ENCODE assay signal across 17 mouse cellular contexts in the genomic region with DNA sequence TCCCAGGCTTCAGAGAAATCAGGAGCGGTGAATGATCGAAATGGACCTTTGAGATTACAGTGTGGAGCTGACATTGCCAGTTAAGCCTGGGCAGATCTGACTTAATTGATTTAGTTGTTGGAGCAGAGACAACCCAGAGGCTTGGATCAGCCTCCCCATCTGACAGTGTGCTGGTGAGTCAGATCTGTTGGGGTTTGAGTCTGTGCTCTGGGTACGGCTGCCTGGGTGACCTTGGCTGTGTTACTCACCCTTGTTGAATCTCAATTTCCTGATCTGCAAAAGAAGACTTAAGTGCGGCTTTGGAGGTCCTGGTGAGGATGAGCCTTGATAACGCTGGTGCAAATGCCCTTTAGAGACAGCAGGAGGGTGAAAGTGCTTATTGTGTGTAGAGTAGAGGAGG.
DNase-seq lines count a peak whose midpoint lies in the region; ATAC-seq and TF ChIP-seq lines count a peak whose summit lies in the region.
"Had no signal": no experiment of that assay in that cellular context is flagged by ENCODE, and none has a peak within 500 bp of the region (broad histone marks: within the 10 kb centered on the region; RNA-seq: fewer than 3 reads in every experiment).

No protein-coding gene starts in this region.

- TF ChIP-seq CTCF in Patski (IDR thresholded peaks at IDR 0.05): no peak
- TF ChIP-seq CTCF in liver, postnatal 0 days (IDR thresholded peaks at IDR 0.05; ENCODE audit: low read depth): no peak

- POLR2A ChIA-PET in Patski (lab: Charles Lee): interaction anchor here (0.6 kb wide), 1 partner anchor 1476 kb away, joined by 4 read pairs; no protein-coding TSS in a partner anchor

- H3K4me1 ChIP-seq in kidney, embryonic 14.5 days (ENCODE audit: control insufficient read depth, insufficient read depth, low read length): no peaks in the 10 kb centered on the region
- peaks cover 43% of the 10 kb centered on the region for H3K4me1 ChIP-seq in liver, postnatal 0 days (ENCODE audit: insufficient read depth)
- H3K4me1 ChIP-seq: hindbrain, embryonic 15.5 days; neural tube, embryonic 15.5 days had no signal

- H3K27me3 ChIP-seq in kidney, embryonic 14.5 days (ENCODE audit: control insufficient read depth, insufficient read depth, low read length): no peaks in the 10 kb centered on the region
- H3K27me3 ChIP-seq in Patski: no peaks in the 10 kb centered on the region
- no peaks in the 10 kb centered on the region for H3K27me3 ChIP-seq in liver, postnatal 0 days (ENCODE audit: insufficient read depth, low read length)
- H3K27me3 ChIP-seq: hindbrain, embryonic 15.5 days; neural tube, embryonic 15.5 days had no signal

- in situ Hi-C loops in Patski (cut with MboI; ENCODE audit: low pct_unique_long_range_greater_than_20kb): no loop called here

- H3K4me3 ChIP-seq in kidney, embryonic 14.5 days (ENCODE audit: low read length): no peak overlapping the region
- H3K4me3 ChIP-seq in liver, postnatal 0 days (ENCODE audit: low read depth, low read length): no peak overlapping the region
- H3K4me3 ChIP-seq: heart, embryonic 13.5 days; hindbrain, embryonic 15.5 days; neural tube, embryonic 15.5 days had no signal

- ATAC-seq in kidney, embryonic 14.5 days (ENCODE audit: low FRiP score, low TSS enrichment): no peak
- ATAC-seq in Patski: peak; percentile 78
- ATAC-seq in erythroblast, adult 5-6 weeks (replicated peaks; ENCODE audit: low FRiP score, poor library complexity, severe bottlenecking): peak; percentile 14; the same call in 1 of the 2 replicates
- no peak for ATAC-seq in liver, postnatal 0 days
- ATAC-seq: forebrain, embryonic 16.5 days had no signal

- no peaks in the 10 kb centered on the region for H3K36me3 ChIP-seq in kidney, embryonic 14.5 days (ENCODE audit: control insufficient read depth, insufficient read depth, low read length)
- no peaks in the 10 kb centered on the region for H3K36me3 ChIP-seq in liver, postnatal 0 days (replicated peaks; ENCODE audit: insufficient read depth, low read length)
- H3K36me3 ChIP-seq: heart, embryonic 13.5 days; hindbrain, embryonic 15.5 days; neural tube, embryonic 15.5 days had no signal

- no peak overlapping the region for H3K9ac ChIP-seq in kidney, embryonic 14.5 days (ENCODE audit: low read depth, low read length)
- H3K9ac ChIP-seq in liver, postnatal 0 days (replicated peaks): no peak overlapping the region
- H3K9ac ChIP-seq: heart, embryonic 13.5 days; hindbrain, embryonic 15.5 days; neural tube, embryonic 15.5 days had no signal

- H3K9me3 ChIP-seq in kidney, embryonic 14.5 days (ENCODE audit: control insufficient read depth, low read length): no peaks in the 10 kb centered on the region
- H3K9me3 ChIP-seq in liver, postnatal 0 days (ENCODE audit: low read length): no peaks in the 10 kb centered on the region
- H3K9me3 ChIP-seq: heart, embryonic 13.5 days; hindbrain, embryonic 15.5 days; neural tube, embryonic 15.5 days had no signal

- intact Hi-C loops in gastrocnemius, postnatal 36 days (cut with DNase I): no loop called here
- intact Hi-C loops in left cerebral cortex, postnatal 10 days (cut with DNase I): no loop called here

- no peak overlapping the region for H3K4me2 ChIP-seq in kidney, embryonic 14.5 days (replicated peaks; ENCODE audit: low read depth, low read length)
- H3K4me2 ChIP-seq in liver, postnatal 0 days (ENCODE audit: low read depth, low read length): peak overlapping the region; percentile 47
- H3K4me2 ChIP-seq: heart, embryonic 13.5 days; hindbrain, embryonic 15.5 days; neural tube, embryonic 15.5 days had no signal

- DNase-seq in kidney, postnatal 10 days: no peak
- no peak for DNase-seq in Patski (ENCODE audit: low read depth, low spot score)
- DNase-seq in liver, postnatal 0 days: no peak
- DNase-seq in gastrocnemius, postnatal 36 days: no peak
- DNase-seq in gastrocnemius, adult 8-10 months (ENCODE audit: low spot score in 2 of 2): no peak
- DNase-seq in left cerebral cortex, postnatal 10 days (ENCODE audit: extremely low spot score in 1 of 2, low spot score in 2 of 2): no peak
- DNase-seq: gastrocnemius, postnatal 10 days; kidney, adult 8-10 months; left cerebral cortex, postnatal 4 days; lung, postnatal 14 days; thymus, postnatal 4 days had no signal

- TF ChIP-seq EP300 in liver, postnatal 0 days (IDR thresholded peaks at IDR 0.05; ENCODE audit: low read depth): no peak

- 0 out of 2 replicates have a peak overlapping the region, but pooled peaks have one; percentile 10 for H3K27ac ChIP-seq in kidney, embryonic 14.5 days (ENCODE audit: low read depth, low read length)
- H3K27ac ChIP-seq in liver, postnatal 0 days (ENCODE audit: low read depth): peak overlapping the region; percentile 35; the same call in 1 of the 2 replicates
- H3K27ac ChIP-seq: heart, embryonic 13.5 days; hindbrain, embryonic 15.5 days; neural tube, embryonic 15.5 days had no signal

- CTCF ChIA-PET in Patski (lab: Charles Lee): interaction anchor here (1.2 kb wide), 1 partner anchor 10 kb away, joined by 3 read pairs; no protein-coding TSS in a partner anchor

- WGBS in kidney, embryonic 14.5 days: 81% methylated on average over 5 of the region's 5 CpGs
- 56% methylated on average over 5 of the region's 5 CpGs for WGBS in liver, postnatal 0 days (ENCODE audit: insufficient replicate concordance)

Comparison
In these comparisons a context has a peak if more than half of its experiments do, and no peak if none do; other contexts are left out.
1. ATAC-seq: peak in Patski (single experiment) and erythroblast, adult 5-6 weeks (single experiment); none in kidney, embryonic 14.5 days (single experiment) and liver, postnatal 0 days (single experiment).